Mouse (Mus musculus): ENCODE results near the gene Elmo1.

The Elmo1 gene

DNA sequence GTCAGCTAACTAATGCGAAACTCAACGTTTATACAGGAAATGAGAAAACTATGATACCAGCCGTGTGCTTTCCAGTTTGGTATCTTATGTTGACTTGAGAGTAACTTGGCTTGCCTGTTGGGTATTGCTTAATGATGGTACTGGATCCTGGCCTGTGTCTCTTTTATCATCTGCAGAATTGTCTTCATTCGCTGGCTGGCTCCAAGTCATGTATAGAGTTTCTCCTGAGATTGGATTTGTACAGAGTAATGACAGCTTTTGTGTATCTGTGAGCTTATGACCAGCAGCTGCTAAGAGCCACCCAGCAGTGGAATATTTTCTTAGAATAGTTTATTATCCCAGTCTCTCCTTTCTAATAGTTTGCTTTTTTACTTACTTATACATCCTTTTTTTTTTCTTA is 112.2 kb downstream of the Elmo1 start:
- ATAC-seq (ENCODE audit: insufficient number of reproducible peaks, low FRiP score, low TSS enrichment): no peak

DNA sequence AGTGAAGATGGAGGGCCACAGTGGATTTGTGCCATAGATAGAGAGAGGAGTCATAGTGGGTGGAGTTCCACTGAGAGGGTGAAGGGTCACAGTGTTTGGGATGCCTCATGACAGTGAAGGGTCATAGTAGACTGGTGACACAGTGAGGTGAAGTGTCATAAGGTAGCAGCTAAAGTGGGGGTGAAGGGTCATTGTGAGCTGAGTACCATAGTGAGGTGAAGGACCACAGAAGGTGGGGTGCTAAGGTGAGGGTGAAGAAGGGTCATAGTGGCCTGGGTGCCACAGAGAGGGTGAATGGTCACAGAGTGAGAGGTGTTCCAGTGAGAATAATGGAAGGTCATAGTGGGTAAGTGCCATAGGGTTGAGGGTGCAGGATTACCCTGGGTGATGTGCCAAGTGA is 113.8 kb downstream of the Elmo1 start:
- ATAC-seq (ENCODE audit: insufficient number of reproducible peaks, low FRiP score, low TSS enrichment): no peak

DNA sequence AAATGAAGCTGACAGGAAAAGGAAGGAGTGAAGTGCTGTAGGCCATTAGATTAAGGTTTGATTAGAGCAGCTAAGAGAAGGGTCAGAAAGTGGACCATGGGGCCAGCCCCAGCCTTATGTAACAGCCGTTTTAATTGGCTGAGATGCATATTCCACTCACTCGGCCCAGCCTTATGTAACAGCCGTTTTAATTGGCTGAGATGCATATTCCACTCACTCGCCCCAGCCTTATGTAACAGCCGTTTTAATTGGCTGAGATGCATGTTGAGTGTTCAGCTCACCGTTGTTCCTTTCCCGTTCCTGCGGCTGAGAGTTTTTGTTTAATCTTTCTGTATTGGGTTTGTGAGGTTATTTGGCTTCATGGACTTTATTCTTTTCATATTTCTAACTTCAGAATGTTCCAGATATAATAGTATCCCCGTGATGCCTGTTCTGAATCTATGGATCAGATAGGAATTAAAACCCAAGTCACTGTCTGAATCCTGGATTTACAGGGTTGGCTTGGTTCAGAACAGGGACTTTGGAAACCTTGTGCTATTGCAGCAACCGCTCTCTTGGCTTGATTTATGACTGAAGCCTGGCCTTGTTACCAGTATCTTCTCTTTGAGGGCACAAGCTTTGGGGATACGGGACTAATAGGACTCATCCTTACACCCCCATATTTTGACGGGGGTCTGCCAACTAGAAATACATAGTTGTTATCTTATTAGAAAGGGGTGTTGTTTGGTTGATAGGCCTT is 114.8 kb downstream of the Elmo1 start:
- no peak for ATAC-seq (ENCODE audit: insufficient number of reproducible peaks, low FRiP score, low TSS enrichment)

DNA sequence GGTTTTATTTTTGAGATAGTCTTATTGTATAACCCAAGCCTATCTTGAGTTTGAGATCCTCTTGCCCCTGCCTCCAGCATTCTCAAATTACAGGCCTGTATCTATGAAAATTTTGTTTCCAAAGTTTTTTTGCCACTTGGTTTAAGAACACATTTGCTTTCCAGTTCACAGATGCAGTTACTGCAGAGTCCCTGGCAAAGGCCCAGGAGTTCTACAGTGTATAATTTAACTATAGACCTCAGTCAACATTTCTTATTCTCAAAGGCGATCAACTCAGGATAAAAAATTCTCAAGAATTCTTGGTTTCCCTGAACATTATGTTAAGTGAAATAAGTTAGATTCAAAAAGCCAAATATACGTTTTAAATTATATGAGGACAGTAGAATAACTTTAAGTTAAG is 115.3 kb downstream of the Elmo1 start:
- no peak for ATAC-seq (ENCODE audit: insufficient number of reproducible peaks, low FRiP score, low TSS enrichment)

DNA sequence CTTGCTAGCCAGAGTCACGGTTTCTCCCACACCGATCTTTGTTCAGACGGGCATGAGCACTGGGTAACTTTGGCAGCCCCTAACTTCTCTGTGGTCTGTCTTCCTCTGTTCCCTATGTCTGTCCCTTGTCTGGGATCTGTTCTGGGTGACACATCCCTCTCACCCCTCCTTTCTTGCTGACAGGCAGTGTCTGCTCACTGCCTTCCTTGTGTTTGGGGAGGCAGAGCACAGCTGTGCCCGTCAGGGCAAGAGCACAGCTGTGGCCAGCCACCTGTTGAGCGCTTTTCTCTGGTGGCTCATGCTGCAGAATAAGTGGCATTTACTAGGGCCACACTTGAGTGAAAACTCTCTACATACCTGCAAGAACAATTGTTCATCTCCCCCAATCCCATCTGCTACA is 116.7 kb downstream of the Elmo1 start:
- ATAC-seq (ENCODE audit: insufficient number of reproducible peaks, low FRiP score, low TSS enrichment): no peak

DNA sequence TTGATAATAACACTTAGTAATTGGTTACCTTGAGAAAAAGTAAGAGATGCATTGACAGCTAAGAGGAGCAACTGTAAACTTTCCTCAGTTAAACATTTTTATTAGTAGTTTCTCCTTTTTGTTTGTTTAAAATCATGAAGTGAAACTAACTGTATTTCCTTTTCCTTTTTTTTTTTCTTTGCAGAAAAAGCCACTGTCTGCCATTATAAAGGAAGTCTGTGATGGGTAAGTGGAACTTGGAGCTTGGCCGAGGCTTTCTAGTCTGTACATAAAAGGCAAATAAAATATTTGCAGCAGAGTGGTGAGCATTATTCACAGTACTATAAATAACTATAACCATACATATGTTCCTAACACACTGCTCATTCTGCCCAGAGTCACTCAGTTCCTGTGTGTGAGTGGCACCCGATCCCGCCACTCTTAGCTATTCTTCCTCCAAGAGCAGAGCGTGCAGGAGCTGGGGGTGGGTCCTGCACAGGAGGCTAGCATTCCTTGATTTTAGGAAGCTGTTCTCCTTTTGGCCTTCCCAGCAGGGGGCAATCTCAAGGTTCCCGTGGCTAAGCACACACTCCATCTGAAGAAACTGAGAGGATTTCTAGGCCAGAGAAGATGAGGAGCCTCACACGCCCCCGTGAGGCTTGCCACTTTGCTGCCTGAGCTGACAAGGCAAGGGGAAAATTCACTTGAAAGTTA is 117.7 kb downstream of the Elmo1 start:
- ATAC-seq (ENCODE audit: insufficient number of reproducible peaks, low FRiP score, low TSS enrichment): no peak

DNA sequence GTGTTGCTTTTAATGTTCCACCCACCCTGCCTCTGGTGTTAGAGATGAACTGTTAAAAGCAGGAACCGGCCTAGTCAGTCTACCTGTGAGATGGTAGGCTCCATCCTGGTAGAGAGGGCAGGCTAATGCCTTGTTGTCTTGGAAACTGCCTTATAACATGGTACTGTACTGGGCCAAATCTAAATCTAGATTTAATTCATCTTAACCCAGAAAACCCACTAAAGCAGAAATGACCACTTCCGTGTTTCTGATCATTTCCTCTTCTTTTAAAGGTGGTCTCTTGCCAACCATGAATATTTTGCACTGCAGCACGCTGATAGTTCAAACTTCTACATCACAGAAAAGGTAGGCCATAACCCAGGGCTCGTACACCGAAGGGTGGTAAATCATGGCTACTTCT is 118.5 kb downstream of the Elmo1 start:
- ATAC-seq (ENCODE audit: insufficient number of reproducible peaks, low FRiP score, low TSS enrichment): no peak

DNA sequence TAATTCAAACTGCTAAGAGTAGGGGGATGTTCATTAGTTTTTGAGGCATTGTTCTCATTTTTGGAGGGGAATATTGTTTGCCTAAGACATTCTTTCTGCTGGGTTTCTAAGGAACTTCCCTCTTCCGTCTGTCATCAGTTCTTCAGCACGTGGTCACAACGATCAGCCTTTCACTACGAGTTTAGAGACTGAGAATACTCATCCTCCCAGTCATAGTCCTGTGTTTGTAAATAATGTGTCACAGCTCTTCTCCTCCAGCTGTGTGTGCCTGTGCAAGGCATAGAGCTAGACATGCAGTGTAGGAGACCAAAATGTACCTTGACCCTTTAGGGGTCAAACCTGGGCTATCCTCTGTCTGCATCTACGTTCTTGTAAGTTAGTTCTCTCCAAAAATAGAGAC is 121.4 kb downstream of the Elmo1 start:
- no peak for ATAC-seq (ENCODE audit: insufficient number of reproducible peaks, low FRiP score, low TSS enrichment)

DNA sequence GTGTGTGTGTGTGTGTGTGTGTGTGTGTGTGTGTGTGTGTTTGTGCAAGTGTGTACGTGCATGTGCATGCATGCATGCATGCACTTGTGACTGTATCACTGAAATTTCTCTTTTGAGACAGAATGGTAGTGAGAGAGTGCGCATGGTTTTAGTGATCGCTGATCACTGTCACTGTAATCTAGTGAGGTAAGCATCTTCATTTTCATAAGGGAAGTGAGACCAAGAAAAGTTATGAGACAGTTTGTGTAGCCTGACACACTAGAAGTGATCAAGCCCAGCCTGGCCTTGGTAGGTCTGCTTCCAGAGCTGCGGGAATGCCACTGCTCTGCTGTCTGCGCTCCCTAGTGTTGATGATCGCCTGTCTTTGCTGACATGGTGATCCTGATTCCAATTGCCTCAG is 122.3 kb downstream of the Elmo1 start:
- no peak for ATAC-seq (ENCODE audit: insufficient number of reproducible peaks, low FRiP score, low TSS enrichment)

DNA sequence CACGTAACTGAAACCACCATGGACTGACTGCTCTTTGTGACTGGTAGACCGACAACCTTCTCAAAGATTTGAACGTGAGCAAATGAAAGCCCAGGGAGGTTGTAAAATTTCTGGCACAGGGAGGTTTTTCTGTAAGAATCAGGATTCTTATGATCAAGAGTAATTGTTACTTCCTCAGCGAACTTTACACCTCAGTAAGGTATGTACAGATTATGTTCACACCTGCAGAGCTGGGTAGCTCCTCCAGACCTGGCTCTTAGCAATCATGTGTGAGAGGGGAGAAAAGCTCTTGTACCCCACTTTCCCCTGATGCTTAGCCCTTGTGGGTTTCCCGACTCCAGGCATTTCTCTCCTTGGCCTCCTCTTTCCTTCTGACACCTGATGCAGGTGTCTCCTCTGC is 123.5 kb downstream of the Elmo1 start:
- ATAC-seq (ENCODE audit: insufficient number of reproducible peaks, low FRiP score, low TSS enrichment): no peak

DNA sequence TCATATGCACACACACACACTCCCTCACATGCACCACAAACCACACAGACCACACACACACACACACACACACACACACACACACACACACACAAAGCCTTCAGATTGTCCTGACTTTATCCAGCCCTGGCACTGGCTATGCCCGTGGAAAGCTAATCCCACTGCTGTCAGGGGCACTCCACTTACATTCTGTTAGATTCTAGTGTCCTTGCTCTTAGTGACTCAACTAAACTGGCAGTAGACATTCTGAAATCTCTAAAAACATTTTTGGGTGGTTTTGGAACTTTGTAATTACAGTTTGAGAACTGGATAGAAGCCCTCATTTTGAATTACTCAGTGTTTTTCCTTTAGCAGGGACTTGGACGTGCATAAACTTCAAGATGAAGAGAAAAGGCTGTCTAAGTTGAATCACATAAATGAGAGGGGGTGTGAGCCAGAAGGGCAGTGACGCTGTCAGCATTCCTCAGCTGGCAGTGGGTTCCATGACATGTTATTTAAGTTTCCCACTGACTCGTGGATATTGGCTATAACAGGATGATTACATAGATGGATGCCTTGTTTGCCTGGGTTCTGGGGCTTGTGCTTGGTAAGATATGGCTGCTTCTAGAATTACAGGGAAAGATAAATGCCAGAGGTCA is 127.2 kb downstream of the Elmo1 start:
- no peak for ATAC-seq (ENCODE audit: insufficient number of reproducible peaks, low FRiP score, low TSS enrichment)

DNA sequence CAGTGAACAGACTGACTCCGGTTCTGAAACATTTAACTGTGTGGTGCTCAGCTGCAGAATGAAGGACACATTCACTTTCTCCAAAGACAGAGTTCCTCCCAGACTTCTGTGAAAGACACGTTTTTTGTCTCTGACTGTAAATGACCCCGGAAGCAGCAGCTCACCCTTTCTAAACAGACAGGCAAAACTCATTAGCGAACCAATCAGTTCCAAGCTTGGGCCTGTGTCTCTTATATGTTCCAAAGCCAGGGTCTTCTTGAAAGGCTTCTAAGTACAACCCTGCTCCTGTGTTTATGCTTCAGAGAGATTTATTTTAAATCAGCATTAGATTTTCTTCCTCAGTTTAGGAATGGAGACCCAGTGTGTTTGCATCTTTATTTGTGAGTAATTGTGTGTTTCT is 127.7 kb downstream of the Elmo1 start:
- no peak for ATAC-seq (ENCODE audit: insufficient number of reproducible peaks, low FRiP score, low TSS enrichment)

DNA sequence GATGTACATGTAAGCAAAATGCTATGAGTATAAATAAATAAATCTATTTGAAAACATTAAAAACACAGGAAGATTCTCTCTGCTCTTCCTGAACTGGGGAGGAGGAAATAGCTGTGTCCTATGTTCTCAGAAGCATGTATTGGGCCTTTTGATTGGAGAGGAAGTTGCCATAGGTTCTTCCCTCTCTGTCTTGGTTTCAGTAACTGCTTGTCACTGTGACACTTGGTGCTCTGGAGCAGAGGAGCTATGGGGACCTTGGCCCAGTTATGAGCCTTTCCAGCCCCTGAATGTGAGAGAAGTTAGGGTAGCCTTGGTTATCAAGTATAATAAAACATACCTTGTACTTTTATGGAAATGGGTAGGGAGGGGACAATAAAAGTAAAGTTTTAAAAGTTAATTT is 130.0 kb downstream of the Elmo1 start:
- ATAC-seq (ENCODE audit: insufficient number of reproducible peaks, low FRiP score, low TSS enrichment): no peak

DNA sequence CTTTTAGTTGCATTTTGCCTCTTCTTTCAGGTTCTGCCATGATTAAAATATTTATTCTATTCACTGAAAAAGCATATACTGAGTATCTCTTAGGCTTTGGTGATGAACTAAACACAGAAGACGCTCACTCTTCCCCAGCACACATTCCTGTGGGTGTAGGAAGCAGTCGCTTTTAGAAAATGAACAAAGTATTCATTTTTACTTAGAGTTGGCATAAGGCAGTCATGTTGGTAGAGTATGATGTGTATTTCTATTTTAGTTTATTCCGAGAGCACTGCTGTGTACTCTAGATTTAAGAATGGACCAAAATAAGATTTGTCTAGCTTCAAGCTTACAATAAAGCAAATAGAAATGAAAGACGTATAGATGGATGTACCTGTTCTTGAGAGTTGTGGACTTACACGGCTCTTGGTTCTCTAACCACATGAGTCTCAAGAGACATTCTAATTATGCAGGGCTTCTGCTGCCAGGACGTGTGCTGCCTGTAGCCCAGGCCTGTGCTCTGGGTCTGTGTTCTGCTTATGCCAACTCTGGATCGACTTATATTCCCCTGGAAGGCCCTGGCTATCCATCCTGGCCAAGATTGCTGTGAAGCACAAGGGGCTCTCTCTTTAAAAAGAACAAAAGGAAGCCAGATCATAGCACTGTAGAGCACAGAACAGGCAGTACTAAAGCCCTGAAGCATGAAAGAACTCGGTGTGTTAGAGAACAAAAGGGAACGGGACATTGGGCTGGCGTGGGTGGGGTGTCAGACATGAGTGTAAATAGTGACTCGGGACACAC is 137.7 kb downstream of the Elmo1 start:
- no peak for ATAC-seq (ENCODE audit: insufficient number of reproducible peaks, low FRiP score, low TSS enrichment)

DNA sequence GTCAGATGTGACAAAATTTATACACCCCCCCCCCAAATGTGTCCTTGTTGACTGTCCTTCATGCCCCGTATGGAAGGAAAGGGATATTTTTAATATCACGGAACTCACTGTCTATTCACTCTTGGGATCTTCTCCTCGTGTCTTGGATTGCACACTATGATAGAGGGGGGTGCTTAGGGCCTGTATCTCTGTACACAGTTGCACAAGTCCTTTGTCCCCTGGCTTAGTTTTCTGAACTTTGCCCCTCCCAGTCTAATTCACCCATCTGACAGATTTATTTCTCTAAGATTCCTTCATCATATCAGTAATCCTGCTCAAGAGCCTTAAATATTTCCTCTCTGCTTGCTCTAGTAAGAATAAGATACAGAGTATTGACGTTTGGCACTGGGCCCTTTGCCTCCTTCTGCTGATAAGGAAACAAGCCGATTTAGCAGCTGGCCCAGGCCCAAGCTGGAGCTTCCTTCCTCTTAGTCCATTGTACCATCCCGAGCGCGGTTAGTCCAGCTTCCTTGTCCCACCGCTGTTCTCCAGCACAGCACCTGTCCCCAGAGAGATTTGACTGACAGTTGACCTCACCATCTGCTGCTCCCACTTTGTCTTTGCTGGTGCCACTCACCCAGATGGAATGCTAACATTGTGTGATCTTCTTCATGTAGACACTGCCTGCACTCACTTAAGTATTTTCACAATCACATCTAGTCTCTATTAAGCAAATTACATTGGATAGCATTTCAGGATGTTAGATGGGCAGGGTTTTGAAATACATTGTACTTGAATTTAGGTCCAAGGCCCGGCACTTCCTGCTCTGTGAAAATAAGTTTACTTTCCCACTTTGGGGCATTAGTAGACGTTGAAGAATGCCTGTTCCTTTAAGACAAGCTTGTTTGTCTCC is 141.7 kb downstream of the Elmo1 start:
- ATAC-seq (ENCODE audit: insufficient number of reproducible peaks, low FRiP score, low TSS enrichment): no peak

DNA sequence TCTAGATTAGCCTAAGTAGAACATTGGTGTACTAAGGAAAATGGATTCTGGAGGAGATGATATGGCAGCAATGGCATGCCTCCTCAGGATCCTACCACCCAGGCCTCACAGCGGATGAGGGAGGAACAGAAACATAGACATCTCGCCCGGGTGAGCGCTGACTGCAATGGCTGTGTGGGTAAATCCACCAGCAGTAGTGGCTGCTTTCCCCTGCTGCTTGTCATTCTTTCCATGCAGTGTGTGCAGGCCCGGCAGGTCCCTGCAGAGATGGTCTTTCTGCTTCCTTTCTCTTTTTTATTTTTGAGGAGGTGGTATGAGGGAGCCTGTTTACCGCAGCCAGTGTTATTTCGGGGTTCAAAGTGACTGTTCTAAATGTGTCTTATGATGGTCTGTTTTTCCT is 143.3 kb downstream of the Elmo1 start:
- ATAC-seq (ENCODE audit: insufficient number of reproducible peaks, low FRiP score, low TSS enrichment): no peak

DNA sequence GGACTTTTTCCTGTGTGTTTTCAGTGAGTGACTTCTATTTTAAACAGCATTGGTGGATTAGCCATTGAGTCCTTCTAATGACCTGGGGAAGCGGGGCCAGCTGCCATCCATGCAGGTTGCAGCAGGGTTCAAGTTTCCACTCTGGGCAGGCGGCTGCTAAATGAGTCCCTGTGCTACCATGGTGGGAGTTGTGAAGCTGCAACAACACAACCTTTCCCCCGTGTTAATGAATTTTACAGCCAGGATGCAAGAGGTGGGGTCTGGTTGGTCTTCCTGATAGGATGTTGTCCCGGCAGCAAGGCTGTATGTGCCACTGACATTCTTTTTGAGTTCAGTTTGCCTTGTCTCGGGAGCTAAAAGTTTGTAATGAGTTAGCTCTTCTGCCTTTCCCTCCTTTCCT is 147.2 kb downstream of the Elmo1 start:
- ATAC-seq (ENCODE audit: insufficient number of reproducible peaks, low FRiP score, low TSS enrichment): no peak

DNA sequence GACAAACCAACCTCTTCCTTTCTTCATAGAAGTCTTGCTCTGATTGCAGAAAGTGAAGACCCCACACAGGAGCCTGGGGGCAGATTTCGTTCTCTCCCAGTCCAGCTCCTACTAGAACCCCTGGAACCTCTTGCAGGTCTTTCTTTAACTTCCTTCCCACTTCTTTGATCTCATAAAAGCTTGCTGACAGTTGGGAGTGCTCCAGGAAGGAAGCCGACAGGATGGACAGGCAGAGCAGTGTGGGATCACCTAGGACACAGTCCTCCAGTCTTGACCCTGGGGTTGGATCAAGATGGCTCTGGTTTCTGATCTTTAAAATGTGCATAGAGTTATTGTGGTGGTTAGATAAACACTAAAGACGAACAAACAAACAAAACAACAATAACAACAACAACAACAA is 147.8 kb downstream of the Elmo1 start:
- no peak for ATAC-seq (ENCODE audit: insufficient number of reproducible peaks, low FRiP score, low TSS enrichment)

DNA sequence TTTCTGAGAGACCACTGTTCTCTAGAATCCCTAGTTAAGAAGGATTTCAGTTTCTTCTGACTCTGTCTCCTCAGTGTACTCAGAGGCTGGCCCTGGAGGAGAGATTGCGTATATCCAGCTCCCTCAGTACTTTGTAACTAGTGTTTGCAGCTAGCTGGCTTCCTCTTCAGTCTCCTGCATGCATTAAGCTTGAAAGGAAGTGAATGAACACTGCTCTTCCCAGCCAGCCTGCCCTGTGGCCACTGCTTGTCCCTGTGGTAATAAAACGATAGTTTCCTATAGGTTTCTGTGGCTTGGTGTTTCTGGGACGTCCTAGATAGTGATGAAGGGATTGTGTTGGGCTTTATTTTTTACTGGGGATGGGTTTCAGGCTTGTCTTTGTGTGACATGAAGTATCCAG is 148.3 kb downstream of the Elmo1 start:
- no peak for ATAC-seq (ENCODE audit: insufficient number of reproducible peaks, low FRiP score, low TSS enrichment)

DNA sequence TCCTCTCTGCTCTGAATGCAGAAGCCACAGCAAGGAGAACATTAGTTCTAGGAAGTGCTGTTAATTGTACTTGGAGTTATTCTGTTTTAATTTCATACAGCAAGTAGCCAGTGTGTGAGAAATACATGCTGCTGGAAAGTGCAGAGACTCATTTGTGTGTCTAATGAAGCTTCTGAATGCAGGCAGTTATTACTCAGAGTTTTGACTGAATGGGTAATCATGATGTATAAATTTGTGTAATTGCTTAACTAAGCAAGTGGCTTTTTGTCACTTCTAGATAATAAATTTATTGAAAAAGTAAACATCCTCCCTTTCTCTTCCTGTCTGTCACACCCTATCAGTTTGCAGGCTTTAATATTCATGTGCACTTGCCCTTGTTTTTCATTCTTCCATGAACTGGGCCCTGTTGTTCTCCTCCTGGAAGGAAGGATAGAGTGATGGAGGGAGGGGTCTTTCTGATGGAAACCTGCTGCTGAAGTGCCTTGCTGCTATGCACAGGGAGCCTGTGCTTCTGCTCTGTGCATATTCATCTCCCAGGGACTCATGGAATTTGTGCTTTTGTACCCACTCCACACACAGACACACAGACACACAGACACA is 159.8 kb downstream of the Elmo1 start:
- no peak for ATAC-seq (ENCODE audit: insufficient number of reproducible peaks, low FRiP score, low TSS enrichment)
